Comparison of ENCODE assay signal across 20 mouse cellular contexts in the genomic region with DNA sequence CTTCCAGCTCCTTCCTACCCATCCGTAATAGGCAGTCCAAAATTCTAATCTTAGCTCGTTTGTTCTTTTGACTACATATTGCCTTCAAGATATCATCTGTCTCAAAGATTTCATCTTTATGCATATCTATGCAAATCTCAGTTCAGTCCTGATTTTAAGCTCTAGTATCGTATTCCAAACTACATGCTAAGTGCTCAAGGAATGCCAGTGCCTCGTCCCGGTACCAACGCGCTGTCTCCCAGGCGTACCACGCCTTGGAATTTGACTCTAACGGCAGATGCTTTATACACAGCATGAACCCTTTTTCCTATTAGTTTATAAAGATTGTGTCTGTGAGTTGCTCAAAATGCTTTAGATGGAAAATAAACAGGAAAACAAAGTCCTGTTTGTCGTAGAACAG.
"Had no signal": no experiment of that assay in that cellular context is flagged by ENCODE, and none has a peak within 500 bp of the region (broad histone marks: within the 10 kb centered on the region; RNA-seq: fewer than 3 reads in every experiment).

No protein-coding gene starts in this region.

- H3K36me3 ChIP-seq: midbrain, embryonic 12.5 days; neural tube, embryonic 12.5 days; neural tube, embryonic 15.5 days had no signal

- H3K4me3 ChIP-seq: left cerebral cortex, adult 2 months; liver, embryonic 13.5 days; midbrain, embryonic 12.5 days; neural tube, embryonic 12.5 days; neural tube, embryonic 15.5 days had no signal

- H3K9ac ChIP-seq: liver, embryonic 13.5 days; midbrain, embryonic 12.5 days; neural tube, embryonic 12.5 days; neural tube, embryonic 15.5 days had no signal

- H3K9me3 ChIP-seq: liver, embryonic 13.5 days; midbrain, embryonic 12.5 days; neural tube, embryonic 12.5 days; neural tube, embryonic 15.5 days had no signal

- H3K27me3 ChIP-seq: liver, embryonic 13.5 days; midbrain, embryonic 12.5 days; neural tube, embryonic 12.5 days; neural tube, embryonic 15.5 days had no signal

- DNase-seq: kidney, adult 9 months; kidney, postnatal 14 days; kidney, postnatal 4 days; layer of hippocampus, adult 9-11 months; layer of hippocampus, postnatal 36 days; liver, embryonic 13.5 days; lung, adult 2 months; lung, postnatal 14 days; lung, postnatal 4 days; right cerebral cortex, adult 18-20 months; right cerebral cortex, postnatal 14 days; right cerebral cortex, postnatal 4 days; thymus, adult 2 months; thymus, postnatal 14 days; thymus, postnatal 4 days had no signal

- H3K27ac ChIP-seq: left cerebral cortex, adult 2 months; liver, embryonic 13.5 days; midbrain, embryonic 12.5 days; neural tube, embryonic 12.5 days; neural tube, embryonic 15.5 days; stomach, postnatal 0 days had no signal

- H3K4me2 ChIP-seq: liver, embryonic 13.5 days; midbrain, embryonic 12.5 days; neural tube, embryonic 12.5 days; neural tube, embryonic 15.5 days had no signal
